Mouse (Mus musculus): Measurements from ENCODE around the gene Wdr46. TPM values are rescaled to one million over a fixed set of nuclear protein-coding genes. Genes with fewer than 3 reads are reported as not detected.
"Not testable (repeated sequence)": the region's sequence is repeated elsewhere in the genome, so short reads cannot be mapped to it uniquely, and the experiment has no call there.

Gene Wdr46
- polyA plus RNA-seq, 1 experiment = 6.7 TPM

DNA sequence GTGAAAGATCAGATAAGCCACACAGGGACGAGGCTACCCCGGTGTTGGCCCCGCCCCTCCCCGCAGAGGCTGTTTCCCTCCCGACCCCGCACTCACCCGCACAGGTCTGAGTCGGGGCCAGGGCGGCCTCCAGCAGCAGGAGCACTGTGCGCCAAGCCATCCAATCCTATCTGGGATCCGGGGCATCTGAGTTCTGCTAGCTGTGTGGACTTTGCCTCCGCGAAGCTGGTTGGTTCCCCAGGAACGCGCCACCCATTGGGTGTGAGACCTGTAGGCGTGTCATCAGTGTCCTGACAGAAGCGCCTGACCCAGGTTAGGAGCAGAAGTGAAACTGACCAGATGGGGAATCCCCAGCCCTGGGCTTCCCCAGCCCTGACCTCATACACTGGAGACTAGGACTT is 38.2 kb downstream of the Wdr46 start:
- peaks cover 40% of the 10 kb centered on the region for H3K27me3 ChIP-seq (ENCODE audit: control insufficient read depth)
- no peaks in the 10 kb centered on the region for H3K9me3 ChIP-seq (ENCODE audit: control insufficient read depth, low read length)
- peaks cover 8% of the 10 kb centered on the region for H3K4me1 ChIP-seq (ENCODE audit: control insufficient read depth)
- H3K4me3 ChIP-seq (replicated peaks) = peak overlapping the region; percentile 57
- no peak for TF ChIP-seq TAL1 (IDR thresholded peaks at IDR 0.05; ENCODE audit: low read length)
- TF ChIP-seq GATA1 (IDR thresholded peaks at IDR 0.05; ENCODE audit: low read length) = no peak
- no peaks in the 10 kb centered on the region for H3K36me3 ChIP-seq (ENCODE audit: control insufficient read depth)

DNA sequence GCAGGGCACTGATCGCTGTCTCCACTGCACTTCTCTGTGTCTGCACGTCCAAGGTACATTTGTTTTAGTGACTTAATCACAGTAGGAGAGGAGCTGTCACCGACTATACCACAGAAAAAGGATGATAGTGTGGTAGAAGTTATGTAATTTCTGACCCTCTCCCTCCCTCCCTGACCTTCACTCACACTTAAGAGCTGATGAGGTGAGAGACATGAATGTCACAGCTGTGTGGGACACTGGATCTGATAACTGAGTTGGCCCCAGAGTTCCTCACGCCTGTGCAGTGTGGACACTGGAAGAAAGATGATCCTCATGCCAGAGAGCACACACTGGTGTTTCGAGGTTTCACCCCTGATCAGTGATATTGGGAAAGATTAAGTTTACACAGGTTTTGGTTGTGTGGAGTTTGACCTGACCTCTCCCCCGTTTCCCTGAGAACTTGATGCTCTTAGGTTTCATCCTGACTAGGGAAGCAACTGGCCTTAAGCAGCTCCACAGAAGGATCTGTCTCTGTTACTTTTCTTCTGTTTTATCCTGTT is 39.1 kb downstream of the Wdr46 start:
- no peak overlapping the region for H3K4me3 ChIP-seq (replicated peaks)

DNA sequence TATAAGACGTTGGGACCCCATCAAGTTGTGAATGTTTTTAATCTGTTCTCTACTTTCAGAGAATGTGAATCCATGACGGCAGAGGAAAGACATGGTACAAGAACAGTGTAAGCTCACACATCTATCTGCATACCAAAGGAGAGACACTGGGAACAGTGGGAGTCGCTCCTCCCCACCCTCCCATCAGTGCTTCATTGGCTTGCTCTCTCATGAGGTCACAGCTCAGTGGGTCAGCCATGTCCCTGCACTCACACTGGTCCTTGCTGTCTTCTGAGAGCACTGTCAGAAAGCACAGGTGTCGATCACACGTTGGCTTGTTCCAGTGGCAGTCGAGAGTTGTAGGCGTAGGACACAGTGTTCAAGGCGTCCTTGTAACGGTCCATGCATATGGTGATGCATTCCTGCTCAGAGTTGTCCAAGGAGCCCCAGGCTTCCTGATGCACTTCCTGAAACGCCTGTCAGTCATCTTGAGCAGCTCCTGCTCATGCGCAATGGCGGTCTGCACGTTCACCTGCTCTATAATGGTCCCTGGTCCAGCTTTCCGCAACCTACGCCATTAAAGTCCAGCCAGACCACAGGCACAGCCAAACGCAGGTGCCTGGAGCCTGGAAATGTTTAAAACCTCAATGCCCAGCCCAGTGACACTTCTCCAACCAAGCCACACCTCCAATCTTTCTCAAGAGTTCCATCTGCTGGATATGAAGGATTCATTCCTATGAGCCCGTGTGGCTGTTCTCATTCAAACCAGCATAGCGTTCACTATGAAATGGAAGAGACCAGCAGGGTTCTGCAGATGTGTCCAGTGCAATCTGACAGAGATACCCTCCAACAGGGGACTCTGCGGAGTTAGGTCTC is 39.9 kb downstream of the Wdr46 start:
- Histone ChIP-seq H3K36me3 (ENCODE audit: control insufficient read depth) (no peaks in the 10 kb centered on the region), H3K27me3 (ENCODE audit: control insufficient read depth) (peaks cover 40% of the 10 kb centered on the region), H3K9me3 (ENCODE audit: control insufficient read depth, low read length) (no peaks in the 10 kb centered on the region), H3K4me3 (replicated peaks) (no peak overlapping the region), H3K4me1 (ENCODE audit: control insufficient read depth) (peaks cover 6% of the 10 kb centered on the region)
- no peak for TF ChIP-seq GATA1 (IDR thresholded peaks at IDR 0.05; ENCODE audit: low read length)
- TF ChIP-seq TAL1 (IDR thresholded peaks at IDR 0.05; ENCODE audit: low read length) = no peak

More for the DNA sequence above, 39.1 kb downstream of the Wdr46 start:
- Histone ChIP-seq H3K4me1 (ENCODE audit: control insufficient read depth) (peaks cover 6% of the 10 kb centered on the region), H3K36me3 (ENCODE audit: control insufficient read depth) (no peaks in the 10 kb centered on the region), H3K27me3 (ENCODE audit: control insufficient read depth) (peaks cover 40% of the 10 kb centered on the region), H3K9me3 (ENCODE audit: control insufficient read depth, low read length) (no peaks in the 10 kb centered on the region)
- TF ChIP-seq TAL1 (IDR thresholded peaks at IDR 0.05; ENCODE audit: low read length) = no peak
- no peak for TF ChIP-seq GATA1 (IDR thresholded peaks at IDR 0.05; ENCODE audit: low read length)

DNA sequence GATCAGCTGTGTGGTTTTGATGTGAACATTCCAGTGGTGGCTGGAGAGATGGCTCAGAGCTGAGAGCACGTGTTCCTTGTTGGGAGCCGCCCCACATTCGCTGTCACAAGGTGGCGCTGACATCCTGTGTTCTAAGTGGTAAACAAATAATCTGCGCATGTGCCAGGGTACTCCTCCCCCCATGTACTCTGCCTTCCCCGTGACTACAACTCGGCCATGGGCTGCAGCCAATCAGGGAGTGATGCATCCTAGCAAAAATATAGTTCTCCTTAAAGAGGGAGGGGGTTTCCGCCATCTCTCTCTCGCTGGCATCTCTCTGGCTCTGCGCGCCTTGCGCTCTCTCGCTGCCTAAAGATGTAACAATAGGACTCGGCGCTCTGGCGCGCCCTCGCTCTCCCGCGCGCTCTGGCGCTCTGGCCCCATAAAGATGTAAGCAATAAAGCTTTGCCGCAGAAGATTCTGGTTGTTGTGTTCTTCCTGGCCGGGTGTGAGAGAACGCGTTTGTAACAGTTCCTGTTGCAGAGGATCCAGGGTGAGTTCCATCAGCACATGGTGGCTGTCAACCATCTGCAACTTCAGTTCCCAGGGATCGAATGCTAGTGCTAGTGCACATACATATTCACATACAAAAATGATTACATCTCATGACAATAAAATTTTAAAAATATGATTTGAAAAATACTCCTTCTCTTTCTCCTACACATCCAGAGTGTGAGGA is 40.9 kb downstream of the Wdr46 start:
- not testable (repeated sequence) for H3K4me3 ChIP-seq (replicated peaks); H3K9me3 ChIP-seq (ENCODE audit: control insufficient read depth, low read length); H3K36me3 ChIP-seq (ENCODE audit: control insufficient read depth); H3K4me1 ChIP-seq (ENCODE audit: control insufficient read depth)
- peaks cover 36% of the 10 kb centered on the region for H3K27me3 ChIP-seq (ENCODE audit: control insufficient read depth)

DNA sequence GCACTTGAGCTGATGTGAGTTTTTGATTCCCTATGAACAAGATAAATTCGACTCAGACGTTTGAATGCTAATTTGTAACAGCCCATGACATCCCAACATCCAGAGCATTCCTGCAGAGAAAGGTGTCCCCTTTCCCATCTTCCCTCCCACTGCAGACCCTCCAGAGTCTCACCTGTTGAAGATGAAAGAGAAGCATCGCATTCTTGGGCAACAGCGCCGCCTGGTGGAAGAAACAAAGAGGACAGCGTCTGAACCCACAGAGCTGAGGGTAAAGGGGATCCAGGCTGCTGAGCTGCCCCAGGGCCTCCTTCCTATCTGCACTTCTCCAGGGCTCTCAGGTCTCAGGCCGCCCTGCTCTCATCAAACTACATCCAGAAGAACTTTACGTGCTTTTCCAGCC is 41.7 kb downstream of the Wdr46 start:
- not testable (repeated sequence) for H3K4me1 ChIP-seq (ENCODE audit: control insufficient read depth); H3K4me3 ChIP-seq (replicated peaks); H3K9me3 ChIP-seq (ENCODE audit: control insufficient read depth, low read length); H3K36me3 ChIP-seq (ENCODE audit: control insufficient read depth)
- H3K27me3 ChIP-seq (ENCODE audit: control insufficient read depth) = peaks cover 33% of the 10 kb centered on the region

DNA sequence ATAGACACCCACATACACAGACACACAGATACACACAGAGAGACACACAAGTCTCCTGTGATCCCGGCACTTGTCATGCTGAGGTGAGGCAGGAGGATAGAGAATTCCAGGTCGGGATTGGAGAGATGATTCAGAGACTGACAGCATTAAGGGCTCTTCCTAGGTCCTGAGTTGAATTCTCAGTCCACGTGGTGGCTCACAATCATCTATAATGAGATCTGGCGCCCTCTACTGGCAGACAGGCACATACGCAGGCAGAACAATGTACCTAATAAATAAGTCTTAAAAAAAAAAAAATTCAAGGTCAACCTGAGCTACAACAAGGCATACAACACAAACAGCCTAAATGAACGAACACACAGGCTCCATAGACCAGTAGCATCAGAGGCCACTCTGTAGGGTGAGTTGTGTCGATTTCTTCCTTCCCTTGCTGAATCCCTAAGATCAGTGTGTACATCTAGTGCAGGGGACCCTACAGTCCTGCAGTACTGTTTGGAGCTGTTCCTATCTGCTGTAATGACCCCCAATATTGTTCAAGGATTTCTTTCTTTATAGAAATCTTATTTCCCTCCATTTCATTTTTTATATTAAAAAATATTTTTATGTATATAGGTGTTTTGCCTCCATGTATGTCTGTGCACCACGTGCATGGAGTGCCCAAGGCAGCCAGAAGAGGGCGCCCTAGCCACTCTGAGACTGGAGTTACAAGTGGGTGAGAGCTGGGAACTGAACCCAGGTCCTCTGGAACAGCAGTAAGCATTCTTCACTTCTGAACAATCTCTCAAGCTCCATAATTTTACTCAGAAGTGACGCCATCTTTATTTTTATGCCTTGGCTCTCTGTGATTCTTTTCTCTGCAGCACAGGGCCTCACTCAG is 51.6 kb downstream of the Wdr46 start:
- H3K4me3 ChIP-seq (replicated peaks) = no peak overlapping the region
- no peak for TF ChIP-seq TAL1 (IDR thresholded peaks at IDR 0.05; ENCODE audit: low read length)
- TF ChIP-seq GATA1 (IDR thresholded peaks at IDR 0.05; ENCODE audit: low read length) = no peak
- no peaks in the 10 kb centered on the region for H3K4me1 ChIP-seq (ENCODE audit: control insufficient read depth)
- peaks cover 7% of the 10 kb centered on the region for H3K27me3 ChIP-seq (ENCODE audit: control insufficient read depth)
- no peaks in the 10 kb centered on the region for H3K9me3 ChIP-seq (ENCODE audit: control insufficient read depth, low read length)
- no peaks in the 10 kb centered on the region for H3K36me3 ChIP-seq (ENCODE audit: control insufficient read depth)

DNA sequence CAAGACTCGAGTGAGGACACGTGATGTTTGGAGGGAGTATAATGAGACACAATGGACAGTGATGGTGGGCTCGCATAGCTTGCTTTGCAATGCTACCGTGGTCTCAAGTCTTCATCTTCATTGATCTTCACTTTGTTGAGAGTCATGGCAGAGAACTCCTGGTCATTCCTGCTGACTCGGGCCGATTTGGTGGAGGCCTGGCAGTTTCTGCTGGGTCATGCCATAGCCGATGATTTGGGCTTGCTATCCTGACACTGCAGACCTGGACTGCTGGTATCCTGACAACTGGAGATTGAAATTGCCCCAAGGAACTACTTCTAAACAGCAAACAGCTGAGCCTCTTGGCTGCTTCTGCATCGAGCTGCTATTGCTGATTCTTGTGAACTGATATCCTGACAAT is 54.5 kb downstream of the Wdr46 start:
- Histone ChIP-seq H3K4me1 (ENCODE audit: control insufficient read depth) (no peaks in the 10 kb centered on the region), H3K27me3 (ENCODE audit: control insufficient read depth) (peaks cover 21% of the 10 kb centered on the region), H3K9me3 (ENCODE audit: control insufficient read depth, low read length) (no peaks in the 10 kb centered on the region), H3K36me3 (ENCODE audit: control insufficient read depth) (no peaks in the 10 kb centered on the region), H3K4me3 (replicated peaks) (no peak overlapping the region)
- TF ChIP-seq TAL1 (IDR thresholded peaks at IDR 0.05; ENCODE audit: low read length) (no peak), GATA1 (IDR thresholded peaks at IDR 0.05; ENCODE audit: low read length) (no peak)

DNA sequence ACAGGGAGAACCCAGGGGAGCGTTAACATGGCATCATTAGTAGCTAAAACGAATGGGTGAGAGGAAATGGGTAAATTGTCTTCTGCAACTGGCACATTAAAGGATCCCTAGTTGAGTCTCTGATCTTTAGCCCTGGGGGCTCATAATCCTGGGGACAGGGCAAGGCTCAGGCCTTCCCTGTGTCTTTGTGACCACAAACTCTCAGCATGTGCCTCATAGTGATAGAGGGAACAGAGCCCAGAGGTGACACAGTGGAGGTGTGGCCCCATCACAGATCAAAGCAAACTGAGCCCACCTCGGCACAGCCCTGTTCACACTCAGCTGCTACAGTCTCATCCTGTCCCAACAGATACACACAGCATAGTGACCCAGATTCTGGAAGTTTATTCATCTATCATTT is 55.2 kb downstream of the Wdr46 start:
- Histone ChIP-seq H3K4me1 (ENCODE audit: control insufficient read depth) (no peaks in the 10 kb centered on the region), H3K36me3 (ENCODE audit: control insufficient read depth) (no peaks in the 10 kb centered on the region)
- TF ChIP-seq TAL1 (IDR thresholded peaks at IDR 0.05; ENCODE audit: low read length) (no peak), GATA1 (IDR thresholded peaks at IDR 0.05; ENCODE audit: low read length) (no peak)

DNA sequence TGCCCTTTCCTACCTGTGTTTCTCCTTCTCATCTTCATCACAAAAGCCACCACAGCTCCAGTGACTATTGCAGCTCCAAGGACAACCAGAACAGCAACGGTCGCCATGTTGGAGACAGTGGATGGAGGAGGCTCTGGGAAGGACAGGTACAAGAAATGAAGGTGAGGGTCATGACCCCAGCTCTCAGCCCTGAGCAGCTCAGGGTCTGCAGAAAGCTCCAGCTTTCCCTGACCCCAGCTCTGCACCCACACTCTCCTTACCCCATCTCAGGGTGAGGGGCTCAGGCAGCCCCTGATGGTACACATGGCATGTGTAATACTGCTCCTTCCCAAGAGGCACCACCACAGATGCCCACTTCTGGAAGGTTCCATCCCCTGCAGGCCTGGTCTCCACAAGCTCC is 56.6 kb downstream of the Wdr46 start:
- not testable (repeated sequence) for H3K9me3 ChIP-seq (ENCODE audit: control insufficient read depth, low read length); H3K36me3 ChIP-seq (ENCODE audit: control insufficient read depth); H3K4me3 ChIP-seq (replicated peaks); H3K4me1 ChIP-seq (ENCODE audit: control insufficient read depth)
- H3K27me3 ChIP-seq (ENCODE audit: control insufficient read depth) = peaks cover 41% of the 10 kb centered on the region

More for the DNA sequence above, 55.2 kb downstream of the Wdr46 start:
- H3K9me3 ChIP-seq (ENCODE audit: control insufficient read depth, low read length) = no peaks in the 10 kb centered on the region
- H3K27me3 ChIP-seq (ENCODE audit: control insufficient read depth) = peaks cover 28% of the 10 kb centered on the region
- no peak overlapping the region for H3K4me3 ChIP-seq (replicated peaks)

DNA sequence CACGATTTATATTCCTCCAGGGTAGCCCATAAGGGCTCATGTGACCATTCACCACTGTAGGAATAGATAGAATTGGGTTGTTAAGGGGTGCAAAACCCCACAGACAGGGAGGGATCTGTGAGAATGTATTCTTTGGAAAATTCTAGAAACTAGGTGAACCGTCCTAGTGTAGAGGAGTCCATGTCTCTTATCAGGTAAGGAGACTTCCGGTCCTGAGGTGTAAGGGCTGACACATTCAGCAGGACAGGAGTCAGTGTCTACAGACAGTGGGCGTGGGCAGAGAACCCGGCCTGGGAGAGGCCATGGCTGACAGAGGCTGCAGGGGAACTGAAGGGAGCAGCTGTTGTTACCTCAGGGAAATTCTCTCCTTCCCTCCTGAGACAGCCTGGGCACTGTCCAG is 58.2 kb downstream of the Wdr46 start:
- H3K4me3 ChIP-seq (replicated peaks); H3K4me1 ChIP-seq (ENCODE audit: control insufficient read depth); H3K9me3 ChIP-seq (ENCODE audit: control insufficient read depth, low read length); H3K36me3 ChIP-seq (ENCODE audit: control insufficient read depth): not testable (repeated sequence)
- peaks cover 43% of the 10 kb centered on the region for H3K27me3 ChIP-seq (ENCODE audit: control insufficient read depth)
